Mouse (Mus musculus) spleen, adult 2 months (tissue): ENCODE measurements at regions not wholly inside any gene's neighbourhood (a gene's known extent, or its start where the extent isn't known, plus 50 kb on each side); places are given as distances from the start of the nearest gene placed in this dataset.

Experiments used
- CTCF ChIP-seq: fragments of 200-500 bp; IDR thresholded peaks from 2 replicates; pipeline ENCODE4 v1.5.1; 2011; ENCODE audit warnings: mild to moderate bottlenecking, inconsistent platforms; ENCODE audit not compliant: insufficient read depth, insufficient read length, insufficient replicate concordance; ENCODE audit errors: extremely low read depth
- POLR2A ChIP-seq: fragments of 200-500 bp; IDR thresholded peaks from 2 replicates; pipeline ENCODE4 v1.6.1; 2011; ENCODE audit warnings: low read depth, low read length, inconsistent platforms

- TF ChIP-seq POLR2A = no peak
- TF ChIP-seq CTCF = no peak
These were observed 436.3 kb upstream of the 3110018I06Rik start for GRCm38 (mm10) chr12:107052136-107052535.
